Mouse (Mus musculus) retina, postnatal 1 day (tissue): ENCODE data around the gene Gm20509.
"Not testable (repeated sequence)": the region's sequence is repeated elsewhere in the genome, so short reads cannot be mapped to it uniquely, and the experiment has no call there.

ENCODE experiments used
- DNase-seq: peaks from one replicate; pipeline ENCODE4 v3.0.0-alpha.2; 2012

Gm20509 gene

GRCm38 (mm10) chr9:73103159-73103879, 1.0 kb downstream of the Gm20509 start:
- peak; percentile 74 for DNase-seq

DNA sequence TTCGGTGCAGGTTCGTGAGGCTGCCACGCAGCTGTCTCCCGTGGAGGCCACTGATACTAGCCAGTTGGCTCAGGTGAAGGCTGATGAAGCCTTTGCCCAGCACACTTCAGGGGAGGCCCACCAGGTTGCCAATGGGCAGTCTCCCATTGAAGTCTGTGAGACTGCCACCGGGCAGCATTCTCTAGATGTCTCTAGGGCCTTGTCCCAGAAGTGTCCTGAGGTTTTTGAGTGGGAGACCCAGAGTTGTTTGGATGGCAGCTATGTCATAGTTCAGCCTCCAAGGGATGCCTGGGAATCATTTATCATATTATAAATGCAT, 1.6 kb downstream of the Gm20509 start:
- no peak for DNase-seq

DNA sequence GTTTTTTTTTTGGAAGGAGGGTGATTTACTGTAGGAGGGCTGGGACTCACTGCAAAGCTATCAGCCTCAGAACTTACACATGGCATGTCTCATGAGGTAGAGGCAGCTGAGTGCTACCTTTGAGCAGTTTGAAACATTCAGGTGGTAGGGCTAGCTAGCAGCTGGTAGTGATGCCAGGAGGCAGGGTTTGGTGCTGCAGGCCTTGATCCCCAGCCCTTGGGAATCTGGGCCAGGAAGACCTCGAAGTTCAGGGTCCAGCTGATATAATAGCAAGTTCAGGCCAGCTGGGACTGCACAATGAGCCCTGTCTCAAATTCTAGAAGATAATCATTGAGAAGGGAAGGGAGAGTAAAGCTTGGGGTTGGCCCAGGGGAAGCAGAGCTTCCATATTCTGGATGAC, 2.9 kb downstream of the Gm20509 start:
- no peak for DNase-seq

- DNase-seq, result no peak
Observed at GRCm38 (mm10) chr9:73105771-73106170, 3.5 kb downstream of the Gm20509 start.

DNA sequence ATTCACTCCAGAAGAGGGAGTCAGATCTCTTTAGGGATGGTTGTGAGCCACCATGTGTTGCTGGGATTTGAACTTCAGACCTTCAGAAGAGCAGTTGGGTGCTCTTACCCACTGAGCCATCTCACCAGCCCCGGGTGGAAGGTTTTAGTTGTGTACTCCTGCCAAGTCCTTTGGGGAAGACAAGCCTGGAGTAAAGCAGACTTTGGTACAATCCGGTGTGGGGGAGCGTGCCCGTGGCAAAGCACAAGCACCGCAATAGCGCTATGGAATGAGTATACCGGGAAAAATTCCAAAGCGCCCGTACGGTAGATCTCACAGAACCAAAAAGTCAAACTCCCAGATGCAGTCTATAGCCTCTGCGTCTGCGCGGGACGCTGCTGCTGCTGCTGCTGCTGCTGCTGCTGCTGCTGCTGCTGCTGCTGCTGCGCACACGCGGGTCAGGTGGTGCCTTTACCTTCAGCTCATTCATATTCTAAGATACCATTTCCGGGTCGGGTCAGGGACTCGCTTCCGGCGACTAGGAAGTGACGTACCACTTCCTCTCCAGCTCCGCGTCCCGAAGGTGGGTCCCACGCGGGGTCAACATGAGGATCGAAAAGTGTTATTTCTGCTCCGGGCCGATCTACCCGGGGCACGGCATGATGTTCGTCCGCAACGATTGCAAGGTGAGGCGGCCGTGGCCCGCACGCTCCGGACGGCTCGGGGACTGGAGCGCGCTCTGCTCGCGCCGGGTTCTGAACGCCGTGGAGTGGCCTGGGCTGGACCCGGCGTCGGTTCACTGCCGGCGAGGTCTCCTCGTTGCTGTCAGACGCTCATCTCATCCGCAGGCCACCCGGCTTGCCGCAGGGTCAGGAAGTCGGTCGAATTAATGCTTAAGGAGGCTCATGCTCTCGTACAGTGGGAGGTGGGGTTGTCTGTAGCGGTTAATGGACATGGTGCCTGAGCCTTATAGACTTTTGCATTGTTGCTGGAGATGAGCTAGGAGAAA, 10.9 kb downstream of the Gm20509 start, which contains the start of gene Rsl24d1:
Gene Rsl24d1, plus strand, starts transcription at position 508 of the 988 bp plus-strand sequence.
- DNase-seq, result peak; percentile 95

GRCm38 (mm10) chr9:73116704-73117103, 14.4 kb downstream of the Gm20509 start:
- not testable (repeated sequence) for DNase-seq

DNA sequence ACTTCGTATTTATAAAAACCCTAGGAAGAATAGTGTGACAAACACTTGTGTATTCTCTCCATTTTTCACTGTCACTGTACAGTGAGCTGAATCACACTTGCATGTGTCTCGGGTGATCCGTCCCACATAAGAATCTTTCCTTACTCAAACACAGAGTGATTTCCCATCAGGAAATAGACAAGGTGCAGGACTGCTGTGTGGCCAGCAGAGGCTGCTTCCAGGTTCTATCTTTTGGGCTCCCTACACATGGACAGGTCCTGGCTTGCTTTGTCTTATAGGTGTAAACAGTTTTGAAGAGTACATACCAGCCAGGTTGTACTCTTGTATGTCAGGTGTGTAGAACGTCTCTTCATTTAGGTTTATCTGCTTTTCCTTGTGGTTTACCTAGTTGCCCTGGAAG, 15.7 kb downstream of the Gm20509 start:
- no peak for DNase-seq

GRCm38 (mm10) chr9:73121735-73122134, 19.5 kb downstream of the Gm20509 start:
- DNase-seq, result peak; percentile 30

DNA sequence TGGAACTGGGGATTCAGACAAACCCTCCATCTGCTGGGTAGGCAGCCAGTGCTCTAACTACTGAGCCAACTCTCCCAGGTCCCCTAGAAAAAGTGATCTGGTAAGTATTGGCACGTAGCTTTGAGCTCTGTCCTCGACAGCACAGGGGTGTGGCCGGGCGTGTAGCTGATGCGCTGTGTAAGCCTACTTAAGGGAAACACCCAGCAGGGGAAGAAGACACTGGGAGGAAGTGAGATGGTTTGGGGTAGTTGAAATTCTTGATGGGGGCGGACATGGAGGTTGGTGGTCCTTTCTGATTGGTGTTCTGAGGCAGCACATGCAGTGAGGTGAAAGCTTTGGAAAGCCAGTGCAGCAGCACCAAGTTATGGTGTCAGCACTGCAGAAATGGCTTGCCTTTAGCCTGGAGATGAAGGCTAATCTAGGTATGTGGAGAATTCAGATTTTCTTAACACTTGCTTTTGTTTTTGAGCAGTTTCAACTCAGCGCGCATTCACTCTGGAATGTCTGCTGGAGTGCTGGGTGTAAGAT, 22.8 kb downstream of the Gm20509 start:
- DNase-seq, result no peak

DNA sequence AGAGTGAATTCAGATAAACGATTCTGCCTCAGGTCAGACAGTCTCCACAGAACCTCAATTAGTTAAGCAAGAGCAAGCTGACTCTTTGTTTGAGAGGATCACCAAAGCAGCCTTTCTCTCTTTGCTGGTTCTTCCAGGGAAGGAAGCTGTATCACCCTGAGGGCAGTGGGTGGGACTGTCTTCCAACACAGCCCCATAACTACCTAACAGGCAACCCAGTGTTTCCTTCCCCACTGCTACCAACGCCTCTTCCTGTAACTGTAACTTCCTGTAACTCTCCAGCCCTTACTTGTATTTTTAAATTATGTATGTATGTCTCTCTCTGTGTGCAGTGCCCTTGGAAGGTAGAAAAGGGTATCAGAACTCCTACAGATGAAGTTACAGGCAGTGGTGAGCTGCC, 25.2 kb downstream of the Gm20509 start:
- DNase-seq, result no peak

GRCm38 (mm10) chr9:73129875-73130274, 27.6 kb downstream of the Gm20509 start:
- DNase-seq, result peak; percentile 56

GRCm38 (mm10) chr9:73130529-73130928, 28.3 kb downstream of the Gm20509 start:
- no peak for DNase-seq

DNA sequence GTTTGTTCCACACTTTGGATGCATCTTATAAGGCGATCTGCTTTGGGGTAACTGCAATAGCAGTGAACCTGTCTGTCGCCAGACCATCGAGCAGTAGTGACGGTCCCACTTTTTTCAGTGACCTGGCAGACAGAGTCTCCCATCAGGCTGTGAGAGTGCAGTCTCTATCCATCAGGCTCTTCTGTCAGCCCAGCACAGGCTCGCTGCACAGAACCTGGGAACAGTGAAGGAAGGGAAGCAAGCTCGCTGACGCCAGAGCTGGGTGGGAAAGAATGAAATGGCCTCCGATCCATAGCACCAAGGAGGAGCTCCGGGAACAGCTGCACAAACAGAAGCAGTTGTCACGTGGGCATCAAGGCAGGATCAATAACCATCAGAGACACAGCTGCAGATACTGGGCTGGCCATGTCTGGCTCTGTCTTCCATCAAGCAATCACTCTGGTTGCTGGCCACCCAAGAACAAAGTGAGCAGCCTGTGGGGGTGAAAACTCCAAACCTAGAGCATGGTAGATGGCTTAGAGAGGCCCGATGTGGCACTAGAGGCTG, 35.1 kb downstream of the Gm20509 start:
- DNase-seq, result no peak

DNA sequence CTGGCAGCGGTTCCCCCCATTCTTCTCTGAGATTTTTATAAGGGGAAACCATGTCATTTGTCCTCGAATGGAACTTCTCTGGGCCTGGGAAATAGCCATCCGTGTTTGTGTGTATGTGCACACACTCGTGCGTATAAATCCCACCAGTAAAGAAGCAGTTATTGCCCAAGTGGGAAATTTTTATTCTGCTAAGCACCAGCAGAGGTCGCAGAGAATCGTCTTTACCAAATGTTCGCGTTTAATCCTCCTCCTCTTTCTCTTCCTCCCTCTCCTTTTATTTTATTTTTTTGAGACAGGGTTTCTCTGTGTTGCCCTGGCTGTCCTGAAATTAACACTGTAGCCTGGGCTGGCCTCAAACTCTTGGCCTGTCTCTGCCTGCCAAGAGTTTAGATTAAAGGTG, 52.1 kb downstream of the Gm20509 start:
- DNase-seq, result peak; percentile 17

GRCm38 (mm10) chr9:73157968-73158367, 55.7 kb downstream of the Gm20509 start:
- DNase-seq, result no peak

- peak; percentile 68 for DNase-seq
Observed at GRCm38 (mm10) chr9:73159265-73159664, 57.0 kb downstream of the Gm20509 start.

DNA sequence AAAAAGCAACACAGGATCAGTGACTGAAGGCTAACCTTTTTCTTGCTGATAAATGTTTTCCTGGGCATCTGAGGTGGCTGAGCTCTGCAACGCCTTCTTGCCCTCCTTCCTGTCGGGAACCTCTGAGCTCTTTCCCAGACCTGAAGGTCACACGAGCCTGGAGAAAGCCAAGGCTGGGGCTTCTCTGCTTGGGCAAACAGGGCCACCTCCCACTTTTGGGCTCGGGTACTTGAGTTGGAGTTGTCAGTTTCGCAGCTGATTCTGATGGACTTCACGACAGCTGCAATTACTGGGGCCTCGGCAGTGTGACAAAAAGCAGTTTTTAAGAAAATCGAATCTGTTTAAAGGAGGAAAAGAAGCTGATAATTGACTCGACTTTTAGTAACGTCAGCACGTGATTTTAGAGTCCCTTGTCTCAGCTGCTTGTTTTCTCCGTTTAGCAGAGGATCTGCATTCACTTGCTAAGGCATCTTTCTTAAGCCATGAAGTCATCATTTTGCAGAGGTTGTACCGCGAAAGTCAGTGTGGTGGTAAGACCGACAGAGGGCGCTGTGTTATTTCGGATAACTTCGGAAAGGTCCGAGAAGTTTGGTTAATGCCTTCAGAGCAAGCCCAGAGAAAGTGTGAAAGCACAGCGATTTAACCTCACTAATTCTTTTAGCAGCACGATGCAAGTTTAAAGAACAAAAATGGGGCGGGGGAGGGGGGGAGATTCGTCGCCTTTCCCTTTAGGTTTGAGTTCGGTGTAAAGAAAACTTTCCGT, 60.5 kb downstream of the Gm20509 start:
- peak; percentile 87 for DNase-seq

GRCm38 (mm10) chr9:73165631-73166030, 63.4 kb downstream of the Gm20509 start:
- no peak for DNase-seq
